Mouse (Mus musculus): ENCODE data around the gene Osmr.

Osmr gene

GRCm38 (mm10) chr15:6874601-6875019, at the start of gene Osmr:
Gene Osmr (minus strand): TSS chr15:6874969.
- no peak for DNase-seq (ENCODE audit: low spot score)

DNA sequence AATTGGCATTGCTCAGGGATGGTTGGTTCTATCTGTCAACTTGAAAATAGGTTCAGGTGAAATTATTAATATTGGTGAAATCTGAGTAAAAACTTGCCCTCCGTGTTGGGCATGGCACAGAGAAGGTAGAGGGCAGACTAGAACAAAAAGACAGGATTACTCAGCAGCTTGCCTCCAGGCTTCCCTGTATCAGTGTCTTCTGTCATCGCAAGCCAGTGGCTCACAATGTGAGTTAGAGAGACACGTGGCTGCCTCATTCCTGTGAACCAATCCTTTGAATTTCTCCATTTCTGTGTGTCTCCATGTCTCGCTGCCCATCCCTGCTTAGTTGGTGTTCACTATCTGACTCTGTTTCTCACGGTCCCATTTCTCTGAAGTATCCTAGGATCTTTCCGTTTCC, 44.6 kb upstream of the Osmr start:
- DNase-seq (ENCODE audit: low spot score): no peak

- DNase-seq (ENCODE audit: low spot score): no peak
These were observed 39.4 kb upstream of the Osmr start for GRCm38 (mm10) chr15:6914163-6914562.

DNA sequence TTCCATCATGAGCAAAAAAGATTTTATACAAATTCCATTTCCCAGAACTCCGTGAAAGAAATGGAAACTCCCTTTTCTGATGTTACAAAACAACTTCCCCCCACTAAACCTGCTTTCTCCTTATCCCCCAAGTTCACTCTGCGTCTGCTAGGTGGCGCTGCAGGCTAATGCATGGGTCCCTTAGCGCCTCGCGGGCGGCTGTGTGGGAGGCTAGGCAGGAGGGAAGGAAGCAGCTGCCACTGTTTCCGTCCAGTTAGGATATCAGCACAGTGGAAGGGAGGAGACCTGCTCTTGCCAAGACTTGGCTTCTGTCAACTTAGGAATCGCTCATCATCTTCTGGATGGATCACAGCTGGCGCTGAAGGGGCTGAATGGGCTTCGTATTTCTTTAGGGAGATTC, 34.9 kb upstream of the Osmr start:
- peak; percentile 92 for DNase-seq (ENCODE audit: low spot score)

- no peak for DNase-seq (ENCODE audit: low spot score)
These were observed 34.3 kb upstream of the Osmr start for GRCm38 (mm10) chr15:6909084-6909483.

DNA sequence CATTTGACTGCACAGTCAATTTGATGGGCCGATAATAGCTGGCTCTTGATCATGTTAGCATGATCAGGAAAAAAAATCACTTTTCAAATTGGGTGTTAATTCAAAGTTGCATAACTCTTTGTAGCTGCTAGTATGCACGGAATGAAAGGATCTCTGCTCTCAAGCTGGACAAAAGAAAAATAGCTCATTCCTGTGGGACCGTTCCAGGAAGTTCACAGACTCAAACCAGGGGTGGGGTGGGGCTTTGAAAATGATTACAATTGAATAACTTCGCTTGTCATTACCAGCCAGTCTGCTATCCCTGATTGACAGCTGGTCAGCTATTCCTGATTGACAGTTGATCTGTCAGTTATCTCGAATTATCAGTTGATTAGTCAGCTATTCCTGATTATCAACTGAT, 33.8 kb upstream of the Osmr start:
- DNase-seq (ENCODE audit: low spot score): no peak

DNA sequence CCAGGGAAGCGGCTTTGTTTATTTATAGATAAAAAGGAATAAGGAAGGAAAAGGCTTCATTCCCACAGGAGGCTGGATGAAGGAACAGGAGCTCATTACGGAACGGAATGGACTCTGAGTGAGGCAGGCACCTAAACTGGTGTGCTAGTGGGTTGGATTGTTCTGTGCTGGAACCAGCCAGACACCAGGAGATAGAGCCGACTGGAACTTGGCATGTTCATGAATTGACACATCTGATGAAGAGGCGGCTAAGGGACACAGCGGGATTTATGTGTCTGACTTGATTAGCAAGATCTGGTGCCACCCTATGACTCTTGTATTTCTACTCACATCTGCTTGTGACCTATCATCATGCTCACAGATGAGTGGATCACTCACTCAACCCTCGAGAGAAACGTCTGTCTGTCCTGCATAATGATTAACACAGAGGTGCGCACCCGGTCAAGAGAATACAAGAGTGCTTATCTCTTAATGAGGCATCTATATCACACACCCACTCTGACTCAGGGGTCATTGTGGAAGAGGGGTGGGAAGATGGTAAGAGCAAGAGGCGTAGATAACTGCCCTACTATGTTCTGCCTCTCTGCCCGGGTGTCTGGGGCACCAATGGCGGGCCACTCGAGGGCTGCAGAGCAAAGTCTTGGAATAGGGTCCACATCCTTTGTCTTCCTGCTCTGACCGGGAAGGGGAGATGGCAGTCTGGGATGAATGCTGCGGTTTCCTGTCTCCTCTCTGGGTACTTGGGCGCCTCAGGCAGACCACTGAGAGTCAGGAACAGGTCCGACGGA, 31.7 kb upstream of the Osmr start:
- DNase-seq (ENCODE audit: low spot score): no peak

GRCm38 (mm10) chr15:6905726-6906125, 31.0 kb upstream of the Osmr start:
- DNase-seq (ENCODE audit: low spot score): no peak

GRCm38 (mm10) chr15:6903286-6903975, 28.7 kb upstream of the Osmr start:
- DNase-seq (ENCODE audit: low spot score): no peak

DNA sequence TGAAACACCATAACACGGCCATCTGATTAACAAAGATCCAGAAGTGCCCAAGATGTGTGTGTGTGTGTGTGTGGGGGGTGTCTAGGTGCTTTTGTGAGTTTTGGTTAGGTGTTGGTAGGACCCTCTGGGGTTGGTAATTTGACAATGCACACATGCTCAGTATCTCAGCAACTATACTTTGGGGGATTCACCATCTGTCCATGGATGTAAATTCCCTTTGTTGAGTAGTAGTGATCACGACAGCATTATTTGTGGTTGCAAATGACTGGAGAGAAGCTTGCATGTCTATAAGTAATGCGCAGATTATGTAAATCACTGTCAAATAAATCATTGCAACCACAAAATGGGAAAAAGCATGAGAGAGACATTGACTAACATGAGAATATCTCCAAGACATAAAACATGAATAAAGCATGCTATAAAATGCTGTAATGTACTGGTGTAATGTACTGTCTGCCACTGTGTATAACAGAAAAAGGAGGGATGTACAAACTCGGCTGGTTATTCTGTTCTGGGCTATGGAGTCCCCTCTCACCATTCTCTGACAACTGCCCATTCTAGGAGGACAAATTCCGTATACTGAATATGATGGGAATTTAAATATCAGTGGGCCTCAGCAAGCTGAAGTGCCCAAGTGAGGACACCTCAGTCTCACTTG, 27.3 kb upstream of the Osmr start:
- no peak for DNase-seq (ENCODE audit: low spot score)

DNA sequence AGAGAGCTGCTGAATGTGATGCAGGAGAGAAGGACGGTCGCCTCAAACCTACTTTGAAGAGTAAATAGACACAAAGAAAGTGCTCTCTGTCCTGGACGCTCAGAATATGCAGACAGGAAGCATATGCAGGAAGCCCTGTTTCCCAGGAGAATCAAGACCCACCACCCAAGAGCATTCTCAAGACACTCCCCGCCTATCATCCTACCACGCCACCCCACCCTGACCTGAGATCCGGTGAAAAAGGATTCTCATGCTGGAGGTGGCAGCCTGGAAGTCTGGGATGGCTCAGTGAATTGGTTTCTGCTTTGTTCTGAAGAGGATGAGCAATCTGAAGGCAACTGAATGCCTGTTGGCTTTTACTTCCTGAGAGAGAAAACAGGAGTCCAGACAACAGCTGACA, 26.5 kb upstream of the Osmr start:
- DNase-seq (ENCODE audit: low spot score): no peak

DNA sequence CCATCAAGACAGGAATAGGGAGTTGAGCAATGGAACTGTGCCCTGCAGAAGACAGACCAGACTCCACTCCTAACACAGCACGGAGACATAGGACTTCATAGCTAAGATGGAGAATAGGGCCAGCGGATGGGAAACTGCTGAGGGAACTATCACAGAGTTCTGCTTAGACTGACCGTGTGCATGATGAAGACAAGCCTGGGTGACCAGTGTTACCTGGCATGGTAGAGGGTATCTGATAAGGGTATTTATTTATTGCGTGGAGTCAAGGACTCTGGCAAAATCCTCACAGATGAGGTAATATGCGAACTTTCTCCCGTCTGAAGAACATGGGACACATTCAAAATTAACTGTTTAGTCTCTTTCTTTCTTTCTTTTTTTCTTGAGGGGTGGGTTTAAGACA, 9.5 kb upstream of the Osmr start:
- DNase-seq (ENCODE audit: low spot score): no peak

DNA sequence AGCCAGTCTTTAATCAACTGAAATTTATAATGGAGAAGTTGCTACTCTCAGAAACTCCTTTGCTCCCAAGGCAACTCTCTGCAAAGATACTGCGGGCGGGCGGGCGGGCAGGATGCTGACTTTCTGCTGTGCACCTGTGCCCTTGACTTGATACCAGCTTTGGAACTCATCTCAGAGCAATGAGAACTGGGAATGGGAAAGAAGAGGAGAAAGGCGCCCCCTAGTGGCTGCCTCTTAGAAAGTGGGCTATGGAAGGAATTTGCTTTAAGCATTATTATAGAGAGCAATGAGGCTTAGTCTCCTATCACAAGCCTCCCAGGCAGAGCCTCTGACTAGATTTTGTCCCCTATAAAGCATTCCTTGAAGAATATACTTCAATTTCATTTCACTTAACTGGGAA, 9.0 kb upstream of the Osmr start:
- peak; percentile 59 for DNase-seq (ENCODE audit: low spot score)

DNA sequence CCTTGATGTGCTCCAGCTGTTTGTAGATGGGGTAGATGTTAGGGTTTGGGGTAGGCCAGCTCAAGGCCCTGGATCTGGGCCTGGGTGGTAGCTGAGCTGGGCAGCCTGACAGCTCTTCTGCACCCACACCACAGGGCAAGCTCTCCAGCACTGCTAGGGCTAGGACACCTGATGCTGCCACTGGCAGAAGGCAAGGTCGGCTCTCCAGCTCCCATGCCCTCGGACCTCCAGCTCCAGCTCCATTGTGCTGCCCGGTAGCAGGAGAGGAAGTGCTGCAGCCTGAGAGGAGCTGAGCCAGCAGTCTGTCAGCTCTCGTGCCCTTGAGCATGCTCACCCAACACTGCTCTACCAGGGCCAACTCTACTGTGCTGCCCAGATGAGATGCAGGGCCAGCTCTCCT, 8.3 kb upstream of the Osmr start:
- DNase-seq (ENCODE audit: low spot score): peak; percentile 20

- peak; percentile 25 for DNase-seq (ENCODE audit: low spot score)
These were observed 7.4 kb upstream of the Osmr start for GRCm38 (mm10) chr15:6882180-6882579.

GRCm38 (mm10) chr15:6881211-6881610, 6.4 kb upstream of the Osmr start:
- DNase-seq (ENCODE audit: low spot score): no peak

- DNase-seq (ENCODE audit: low spot score): peak; percentile 65
These were observed 765 bp downstream of the Osmr start for GRCm38 (mm10) chr15:6873807-6874600.

GRCm38 (mm10) chr15:6873154-6873806, 1.5 kb downstream of the Osmr start:
- no peak for DNase-seq (ENCODE audit: low spot score)

DNA sequence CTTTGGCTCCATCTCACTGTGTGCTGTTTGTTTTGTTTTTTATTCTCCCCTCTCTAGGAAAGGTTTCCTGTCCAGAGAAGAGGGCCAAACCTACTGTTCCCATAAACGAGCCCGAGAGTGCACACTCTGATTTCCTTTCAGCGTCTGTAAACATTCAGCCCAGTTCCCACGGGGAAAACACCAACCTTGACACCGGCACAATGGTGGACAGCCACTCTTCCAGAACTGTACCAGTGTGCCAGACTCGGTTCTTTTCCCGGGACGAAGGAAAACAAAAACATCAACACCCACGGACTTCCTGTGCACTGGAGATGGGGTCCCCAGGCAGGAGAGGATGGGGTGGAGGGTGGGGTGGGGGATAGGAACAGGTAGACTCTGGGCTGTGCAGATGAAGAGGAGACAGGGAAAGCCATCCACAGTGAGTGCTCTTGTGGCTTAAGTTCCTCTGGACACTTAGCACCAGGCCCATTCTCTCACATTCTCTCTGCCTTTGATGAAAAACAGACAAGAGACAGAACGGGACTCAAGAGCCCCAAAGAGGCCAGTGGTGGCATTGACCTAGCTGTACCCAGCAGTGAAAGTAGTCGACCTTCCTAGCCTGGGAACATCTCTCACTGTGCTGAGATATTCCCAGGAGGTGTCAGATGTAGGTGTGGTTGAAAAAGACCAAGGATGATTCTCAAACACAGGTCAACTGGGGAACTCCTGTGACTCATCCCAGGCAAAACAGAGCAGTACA, 3.0 kb downstream of the Osmr start:
- no peak for DNase-seq (ENCODE audit: low spot score)

DNA sequence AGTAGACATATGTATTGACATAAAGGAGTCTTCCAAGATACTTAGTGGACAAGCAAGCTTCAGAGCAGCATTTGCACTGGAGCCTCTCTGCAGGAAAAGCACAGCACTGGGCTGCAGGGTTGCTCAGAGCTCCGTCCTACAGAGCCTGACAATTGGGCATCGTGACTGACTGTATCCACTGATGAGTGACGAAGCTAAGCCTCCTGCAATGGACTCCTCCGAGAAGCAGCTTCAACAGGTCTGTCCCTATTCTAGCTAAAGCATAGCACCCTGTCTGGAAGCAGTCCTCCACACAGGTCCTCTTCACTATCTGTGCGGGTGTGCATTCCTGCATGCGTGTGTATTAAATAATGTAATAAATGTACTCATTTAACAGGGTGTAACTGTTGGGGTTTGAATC, 7.9 kb downstream of the Osmr start:
- no peak for DNase-seq (ENCODE audit: low spot score)

DNA sequence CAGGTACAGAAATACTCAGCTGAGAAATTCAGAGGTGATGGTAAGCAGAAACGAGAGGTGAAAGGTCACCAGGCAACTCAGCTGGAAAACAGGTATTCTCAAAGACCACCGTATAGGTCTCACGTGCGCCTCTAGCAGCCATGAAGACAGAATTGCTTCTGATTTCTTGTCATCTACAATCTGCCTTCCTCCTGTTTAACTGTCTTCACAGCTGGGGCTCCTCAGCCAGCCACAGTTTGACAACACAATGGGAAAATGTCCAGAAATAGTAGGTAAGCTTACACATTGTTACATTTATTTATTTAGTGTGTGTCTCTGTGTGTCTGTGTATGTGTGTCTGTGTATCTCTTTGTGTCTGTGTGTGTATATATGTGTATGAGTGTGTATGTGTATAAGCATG, 12.6 kb downstream of the Osmr start:
- no peak for DNase-seq (ENCODE audit: low spot score)
